Mouse (Mus musculus) pancreas, adult 10 weeks (tissue): Measurements from ENCODE around the gene Nipal4. TPM values are rescaled to one million over a fixed set of nuclear protein-coding genes. Genes with fewer than 3 reads are reported as not detected.

Source experiments
- polyA plus RNA-seq: library from polyadenylated mRNA; stranded (reverse); fragments of 350-450 nt; fragmentation: Illumina TruSeq; extraction: RNeasy Lipid Tissue Mini Kit (QIAGEN cat#74804); gene quantifications from one replicate; pipeline ENCODE4 v1.2.3, GENCODE M21; 2015; ENCODE audit warnings: low read depth, low replicate concordance; ENCODE audit not compliant: insufficient read depth

Gene Nipal4
- 0.22 TPM for polyA plus RNA-seq

GRCm38 (mm10) chr11:46165866-46166585 is at the start of gene Nipal4:
Gene Nipal4 (minus strand): TSS chr11:46166508.

Other genes starting within 250 kb of the Nipal4 start
- 0.68 TPM for gene Lsm11, start 221.6 kb downstream of the Nipal4 start, polyA plus RNA-seq
- gene Thg1l, start 211.0 kb downstream of the Nipal4 start, polyA plus RNA-seq, result 1.9 TPM
- not detected for gene Sox30, start 186.2 kb downstream of the Nipal4 start, polyA plus RNA-seq
- gene Gm12166, start 114.2 kb downstream of the Nipal4 start, polyA plus RNA-seq, result not detected
- gene Adam19, start 110.5 kb downstream of the Nipal4 start, polyA plus RNA-seq, result 1.5 TPM
- gene Fndc9, start 69.0 kb upstream of the Nipal4 start, polyA plus RNA-seq, result not detected
- 6.6 TPM for gene Cyfip2, start 146.4 kb upstream of the Nipal4 start, polyA plus RNA-seq
- not detected for gene Itk, start 223.0 kb upstream of the Nipal4 start, polyA plus RNA-seq
- gene Fam71b, start 230.1 kb upstream of the Nipal4 start, polyA plus RNA-seq, result not detected